Mouse (Mus musculus) neural tube, embryonic 11.5 days (tissue): Measurements from ENCODE around the gene Eif4g3. TPM values are rescaled to one million over a fixed set of nuclear protein-coding genes. Genes with fewer than 3 reads are reported as not detected.

Experiments
- ATAC-seq: fragments of 200-750 bp; cut with Nextera tagmentation; 2 replicates; pipeline ENCODE4 v1.8.0; 2017; ENCODE audit warnings: moderate number of reproducible peaks, mild to moderate bottlenecking, moderate TSS enrichment, moderate library complexity; ENCODE audit not compliant: insufficient read depth, low FRiP score, low TSS enrichment
- DNase-seq: peaks from one replicate; pipeline ENCODE4 v3.0.0-alpha.2; 2015; ENCODE audit warnings: low spot score
- H3K27ac ChIP-seq: fragments of 300-500 bp; sonication (generic); 2 replicates; pipeline ENCODE4 v1.5.1; 2014; ENCODE audit warnings: low read depth, mild to moderate bottlenecking, low read length
- H3K27me3 ChIP-seq: fragments of 300-500 bp; sonication (generic); 2 replicates; pipeline ENCODE4 v1.6.1; 2014; ENCODE audit warnings: mild to moderate bottlenecking, low read length, mixed read lengths; ENCODE audit not compliant: control insufficient read depth, insufficient read depth
- H3K36me3 ChIP-seq: fragments of 300-500 bp; sonication (generic); 2 replicates; pipeline ENCODE4 v1.6.1; 2014; ENCODE audit warnings: mild to moderate bottlenecking, low read length, moderate library complexity, mixed read lengths; ENCODE audit not compliant: control insufficient read depth, insufficient read depth
- H3K4me1 ChIP-seq: fragments of 300-500 bp; sonication (generic); 2 replicates; pipeline ENCODE4 v1.6.1; 2014; ENCODE audit warnings: low read length, mixed read lengths; ENCODE audit not compliant: control insufficient read depth, insufficient read depth
- H3K4me2 ChIP-seq: fragments of 300-500 bp; sonication (generic); 2 replicates; pipeline ENCODE4 v1.6.1; 2014; ENCODE audit warnings: low read depth, mild to moderate bottlenecking, moderate library complexity
- H3K4me3 ChIP-seq: fragments of 300-500 bp; sonication (generic); 2 replicates; pipeline ENCODE4 v1.5.1; 2014; ENCODE audit warnings: low read depth, low read length
- H3K9ac ChIP-seq: fragments of 300-500 bp; sonication (generic); 2 replicates; pipeline ENCODE4 v1.6.1; 2014; ENCODE audit warnings: mild to moderate bottlenecking, low read length
- H3K9me3 ChIP-seq: fragments of 300-500 bp; sonication (generic); 2 replicates; pipeline ENCODE4 v1.6.1; 2016; ENCODE audit warnings: low read length; ENCODE audit not compliant: control insufficient read depth
- WGBS: fragments of 180-500 bp; shearing (Covaris S2); extraction: QIAGEN DNeasy Blood & Tissue Kit; methylation state at CpG from one replicate; pipeline ENCODE4 v1.1.7; 2014; 5-methylcytosine and 5-hydroxymethylcytosine counted together
- polyA plus RNA-seq: library from polyadenylated mRNA; unstranded; fragments of >200 nt; fragmentation: Nextera tagmentation; extraction: Ambion mirVana; gene quantifications from 2 replicates; pipeline ENCODE4 v1.2.1, GENCODE M21; 2014

Gene Eif4g3
- polyA plus RNA-seq = 51.0 and 55.0 TPM in 2 replicates

DNA sequence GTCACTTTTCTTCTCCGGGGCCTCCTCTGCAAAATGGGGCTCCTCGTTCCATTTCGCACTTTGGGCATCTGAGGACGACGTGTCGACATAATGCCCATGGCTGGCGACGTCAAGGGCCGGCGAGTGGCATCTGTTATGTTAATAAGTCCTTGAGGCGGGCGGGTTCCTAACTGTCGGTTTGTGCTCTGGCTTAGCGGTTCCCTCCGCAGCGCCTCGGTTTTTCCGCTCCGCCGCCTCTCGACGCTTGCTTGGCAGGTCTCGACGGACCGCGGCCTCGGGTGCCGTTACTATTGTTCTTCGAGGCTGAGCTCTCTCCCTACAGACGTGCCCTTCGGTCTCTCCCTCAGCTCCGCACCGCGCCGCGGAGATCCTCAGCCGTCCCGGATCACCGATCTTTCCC is at the start of gene Eif4g3:
Gene Eif4g3, plus strand, starts transcription at position 133 of the 400 bp plus-strand sequence.
- H3K36me3 ChIP-seq = 0 out of 2 replicates have a peak, but pooled peaks cover under 1% of the 10 kb centered on the region
- H3K4me2 ChIP-seq = peak within 1 kb of the TSS; percentile 51
- no peaks in the 10 kb centered on the region for H3K27me3 ChIP-seq
- H3K27ac ChIP-seq = peak within 1 kb of the TSS; percentile 93
- H3K9ac ChIP-seq = peak within 1 kb of the TSS; percentile 98
- H3K9me3 ChIP-seq = no peaks in the 10 kb centered on the region
- peak within 1 kb of the TSS; percentile 99 for H3K4me3 ChIP-seq
- peak; percentile 60 for ATAC-seq
- WGBS = 2% methylated on average over 39 of the region's 39 CpGs
- H3K4me1 ChIP-seq = peaks cover 16% of the 10 kb centered on the region
- DNase-seq = no peak

DNA sequence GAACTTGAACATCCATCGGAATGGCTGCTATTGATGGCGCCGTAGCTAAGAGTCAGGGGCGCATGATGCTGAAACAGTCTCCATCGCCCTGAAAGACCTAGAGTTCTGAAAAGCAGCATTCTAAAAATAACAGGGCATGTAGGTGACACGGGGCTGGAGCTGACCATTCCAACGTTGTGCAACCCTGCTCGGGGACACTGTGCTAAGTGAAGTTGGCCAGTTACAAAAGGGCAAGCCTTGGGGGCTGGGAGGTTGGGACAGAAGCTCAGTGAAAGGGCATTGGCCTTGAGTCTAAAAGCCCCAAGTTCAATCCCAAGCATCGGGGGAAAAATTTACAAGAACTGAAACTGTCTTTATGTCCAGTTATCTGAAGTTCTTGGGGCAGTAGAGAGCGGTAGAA is 49.3 kb upstream of the Eif4g3 start:
- Histone ChIP-seq H3K27me3 (no peaks in the 10 kb centered on the region), H3K4me1 (no peaks in the 10 kb centered on the region), H3K27ac (no peak overlapping the region), H3K4me2 (no peak overlapping the region), H3K9ac (no peak overlapping the region), H3K9me3 (no peaks in the 10 kb centered on the region), H3K36me3 (0 out of 2 replicates have a peak, but pooled peaks cover 2% of the 10 kb centered on the region), H3K4me3 (no peak overlapping the region)
- ATAC-seq (no peak), DNase-seq (no peak)
- WGBS = 94% methylated on average over 10 of the region's 10 CpGs

DNA sequence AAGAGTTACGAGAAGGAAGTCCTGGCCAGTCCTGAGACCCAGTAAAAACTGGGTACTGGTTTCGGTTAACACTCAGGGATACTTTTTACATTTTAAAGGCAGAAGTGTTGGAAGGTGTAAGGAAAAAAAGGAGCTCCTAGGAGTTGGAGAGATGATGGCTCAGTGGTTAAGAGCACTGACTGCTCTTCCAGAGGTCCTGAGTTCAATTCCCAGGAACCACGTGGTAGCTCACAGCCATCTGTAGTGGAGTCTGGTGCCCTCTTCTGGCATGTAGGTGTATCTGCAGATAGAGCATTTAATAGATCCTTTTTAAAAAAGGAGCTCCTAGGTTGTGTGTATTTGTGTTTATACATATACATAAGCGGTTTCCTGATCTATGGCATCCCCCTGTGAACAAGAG is 47.4 kb upstream of the Eif4g3 start:
- peaks cover 5% of the 10 kb centered on the region; the same call in 1 of the 2 replicates for H3K36me3 ChIP-seq
- DNase-seq (no peak), ATAC-seq (no peak)
- no peak overlapping the region for H3K9ac ChIP-seq
- no peaks in the 10 kb centered on the region for H3K4me1 ChIP-seq
- no peaks in the 10 kb centered on the region for H3K27me3 ChIP-seq
- H3K4me3 ChIP-seq = no peak overlapping the region
- H3K9me3 ChIP-seq = no peaks in the 10 kb centered on the region
- no peak overlapping the region for H3K4me2 ChIP-seq
- H3K27ac ChIP-seq = no peak overlapping the region
- WGBS = 72% methylated on average over 4 of the region's 4 CpGs

DNA sequence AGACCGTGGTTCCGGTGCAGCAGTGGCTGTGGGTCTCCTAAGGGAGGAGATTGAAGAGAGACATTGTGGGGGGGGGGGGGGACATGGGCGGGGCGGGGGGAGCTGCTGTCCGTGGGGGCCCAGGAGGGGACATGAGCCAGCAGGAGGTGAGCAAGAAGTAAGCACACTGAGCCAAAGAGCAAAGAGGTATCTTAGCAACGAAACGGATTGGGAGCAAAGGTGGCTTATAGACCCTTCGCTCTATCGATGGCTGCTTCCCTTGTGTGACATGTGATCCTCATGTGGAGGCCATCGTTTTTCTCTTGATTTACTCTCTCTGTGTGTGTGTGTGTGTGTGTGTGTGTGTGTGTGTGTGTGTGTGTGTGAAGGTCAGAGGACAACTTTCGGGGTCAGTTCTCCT is 46.4 kb upstream of the Eif4g3 start:
- 89% methylated on average over 9 of the region's 11 CpGs for WGBS
- ATAC-seq = no peak
- no peak overlapping the region for H3K27ac ChIP-seq

DNA sequence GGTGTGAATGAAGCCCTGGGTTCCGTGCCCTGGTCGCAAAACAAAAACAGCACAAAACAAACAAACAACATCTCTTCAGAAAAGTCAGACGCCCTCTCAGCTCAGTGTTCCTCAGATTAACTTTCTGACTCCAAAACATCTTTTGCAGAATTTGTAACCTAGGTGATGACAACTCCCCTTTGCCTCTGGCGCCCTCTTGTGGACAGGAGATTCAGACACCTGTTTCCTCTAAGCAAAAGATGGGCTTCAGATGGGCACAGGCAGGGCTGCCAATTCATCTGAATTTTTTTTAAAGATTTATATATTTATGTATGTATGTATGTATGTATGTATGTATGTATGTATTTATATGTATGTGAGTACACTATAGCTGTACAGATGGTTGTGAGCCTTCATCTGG is 40.0 kb upstream of the Eif4g3 start:
- Histone ChIP-seq H3K9ac (no peak overlapping the region), H3K27ac (no peak overlapping the region), H3K9me3 (no peaks in the 10 kb centered on the region), H3K4me1 (no peaks in the 10 kb centered on the region), H3K27me3 (no peaks in the 10 kb centered on the region), H3K4me3 (no peak overlapping the region), H3K4me2 (no peak overlapping the region), H3K36me3 (peaks cover 5% of the 10 kb centered on the region)
- ATAC-seq (no peak), DNase-seq (peak; percentile 80)
- WGBS = 38% methylated on average over 4 of the region's 4 CpGs

More for the DNA sequence above, 46.4 kb upstream of the Eif4g3 start:
- Histone ChIP-seq H3K9me3 (no peaks in the 10 kb centered on the region), H3K4me3 (no peak overlapping the region), H3K27me3 (no peaks in the 10 kb centered on the region), H3K36me3 (peaks cover 5% of the 10 kb centered on the region), H3K4me2 (no peak overlapping the region), H3K4me1 (no peaks in the 10 kb centered on the region), H3K9ac (no peak overlapping the region)
- DNase-seq = no peak

DNA sequence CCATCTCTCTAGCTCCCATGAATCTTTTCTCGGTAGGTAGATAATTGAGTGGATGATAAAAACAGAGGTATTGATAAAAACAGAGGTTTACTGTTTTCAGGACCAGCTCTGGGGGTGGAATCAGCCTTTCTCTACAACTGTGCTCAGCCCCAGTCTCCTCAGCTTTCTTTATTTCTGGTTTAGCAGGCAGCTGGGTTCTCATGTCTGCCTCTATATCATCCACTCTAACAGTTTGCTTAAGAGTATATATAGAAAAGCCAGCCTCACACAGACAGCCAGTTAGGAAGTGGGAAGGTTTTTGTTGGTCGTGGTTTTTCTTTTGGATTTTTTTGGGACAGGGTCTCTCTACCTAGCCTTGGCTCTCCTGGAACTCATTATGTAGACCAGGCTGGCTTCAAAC is 38.6 kb upstream of the Eif4g3 start:
- Histone ChIP-seq H3K4me2 (no peak overlapping the region), H3K27me3 (no peaks in the 10 kb centered on the region), H3K27ac (no peak overlapping the region), H3K4me3 (no peak overlapping the region), H3K36me3 (peaks cover 11% of the 10 kb centered on the region), H3K9ac (no peak overlapping the region), H3K4me1 (no peaks in the 10 kb centered on the region), H3K9me3 (no peaks in the 10 kb centered on the region)
- DNase-seq (no peak), ATAC-seq (no peak)
- 85% methylated on average over 2 of the region's 2 CpGs for WGBS

DNA sequence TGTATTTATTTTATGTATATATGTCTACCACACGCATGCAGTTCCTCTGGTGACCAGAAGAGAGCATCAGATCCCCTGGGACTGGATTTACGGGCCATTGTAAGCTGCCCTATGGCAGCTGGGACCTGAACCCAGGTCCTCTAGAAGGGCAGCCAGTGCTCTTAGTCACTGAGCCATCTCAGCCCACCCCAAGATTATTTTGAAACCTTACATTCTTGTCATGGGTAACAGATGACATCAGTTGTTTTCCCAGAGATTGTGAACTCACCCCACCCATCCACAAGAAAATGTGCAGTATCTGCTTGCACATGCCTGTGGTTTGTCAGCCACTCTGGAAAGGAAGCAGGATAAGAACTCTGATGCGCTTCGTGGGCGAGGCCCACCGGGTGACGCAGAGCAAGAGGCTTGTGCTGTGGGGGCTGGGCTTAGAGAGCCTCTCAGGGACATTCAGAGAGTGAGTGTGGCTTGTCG is 37.9 kb upstream of the Eif4g3 start:
- H3K36me3 ChIP-seq = peaks cover 15% of the 10 kb centered on the region
- DNase-seq = no peak
- WGBS = 86% methylated on average over 8 of the region's 8 CpGs

DNA sequence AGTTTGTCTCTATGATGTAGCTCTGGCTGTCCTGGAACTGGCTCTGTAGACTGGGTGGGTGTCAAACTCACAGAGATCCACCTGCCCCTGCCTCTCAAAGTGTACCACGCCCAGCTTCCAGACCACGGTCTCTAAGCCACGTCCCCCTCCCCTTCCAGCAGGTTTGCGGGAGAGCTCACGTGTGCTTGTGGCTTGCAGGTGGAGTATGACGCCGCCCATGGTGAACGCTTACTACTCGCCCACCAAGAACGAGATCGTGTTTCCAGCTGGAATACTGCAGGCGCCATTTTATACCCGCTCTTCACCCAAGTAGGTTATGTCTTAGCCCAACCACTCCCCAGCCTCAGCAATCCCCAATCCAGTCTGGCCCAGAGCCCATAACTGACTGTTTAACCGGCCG is 36.6 kb upstream of the Eif4g3 start:
- Histone ChIP-seq H3K27me3 (no peaks in the 10 kb centered on the region), H3K4me3 (no peak overlapping the region), H3K9me3 (no peaks in the 10 kb centered on the region), H3K4me1 (no peaks in the 10 kb centered on the region), H3K36me3 (peaks cover 17% of the 10 kb centered on the region), H3K4me2 (no peak overlapping the region), H3K27ac (no peak overlapping the region), H3K9ac (no peak overlapping the region)
- WGBS = 96% methylated on average over 15 of the region's 15 CpGs
- ATAC-seq (no peak), DNase-seq (no peak)

More for the DNA sequence above, 37.9 kb upstream of the Eif4g3 start:
- no peak overlapping the region for H3K27ac ChIP-seq
- H3K9ac ChIP-seq = no peak overlapping the region
- H3K9me3 ChIP-seq = no peaks in the 10 kb centered on the region
- H3K4me3 ChIP-seq = no peak overlapping the region
- no peaks in the 10 kb centered on the region for H3K27me3 ChIP-seq
- H3K4me1 ChIP-seq = no peaks in the 10 kb centered on the region
- H3K4me2 ChIP-seq = no peak overlapping the region
- ATAC-seq = no peak

DNA sequence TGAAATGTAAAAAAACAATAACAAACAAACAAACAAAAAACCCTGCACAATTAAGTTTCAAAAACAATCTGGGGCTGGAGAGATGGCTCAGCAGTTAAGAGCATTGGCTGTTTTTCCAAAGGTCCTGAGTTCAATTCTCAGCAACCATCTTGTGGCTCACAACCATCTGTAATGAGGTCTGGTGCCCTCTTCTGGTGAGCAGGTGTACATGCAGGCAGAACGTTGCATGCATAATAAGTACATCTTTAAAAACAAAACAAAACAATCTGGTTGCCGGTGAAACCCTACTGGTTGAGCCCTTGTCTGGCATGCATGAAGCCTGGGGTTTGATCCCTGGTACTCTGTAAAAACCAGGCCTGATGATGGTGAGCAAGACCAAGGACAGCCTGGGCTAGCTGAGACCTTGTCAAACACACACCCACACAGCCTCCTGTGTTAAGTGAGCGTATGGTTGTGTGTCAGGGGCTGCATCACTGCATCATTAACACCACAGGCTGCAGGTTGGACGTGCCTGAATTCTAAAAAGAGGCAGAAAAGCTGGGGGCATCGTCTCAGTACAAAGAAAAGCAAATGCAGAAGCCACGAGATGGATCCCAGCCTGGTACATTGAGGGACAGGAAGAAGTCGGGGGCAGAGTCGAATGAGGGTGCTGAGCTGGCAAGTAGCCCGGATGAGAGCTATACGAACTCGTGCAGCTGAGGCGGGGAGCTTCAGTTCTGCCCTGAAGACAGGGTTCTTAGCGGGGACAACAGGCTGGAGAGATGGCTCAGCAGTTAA is 32.7 kb upstream of the Eif4g3 start:
- no peak for DNase-seq
- H3K36me3 ChIP-seq = peaks cover 23% of the 10 kb centered on the region
- no peak overlapping the region for H3K27ac ChIP-seq

More for the DNA sequence above, 32.7 kb upstream of the Eif4g3 start:
- Histone ChIP-seq H3K4me1 (no peaks in the 10 kb centered on the region), H3K9me3 (no peaks in the 10 kb centered on the region), H3K9ac (no peak overlapping the region), H3K4me2 (no peak overlapping the region), H3K4me3 (no peak overlapping the region), H3K27me3 (no peaks in the 10 kb centered on the region)
- no peak for ATAC-seq
- 91% methylated on average over 13 of the region's 13 CpGs for WGBS
